Mouse (Mus musculus) small intestine, adult 2 months (tissue): ENCODE results near the gene Mamstr.

ENCODE experiments used
- CTCF ChIP-seq: fragments of 200-500 bp; IDR thresholded peaks from 2 replicates; pipeline ENCODE4 v1.5.1; 2012; ENCODE audit warnings: low read depth, mild to moderate bottlenecking, control low read depth, inconsistent platforms, low read length, moderate library complexity, mixed read lengths; ENCODE audit not compliant: insufficient replicate concordance, insufficient read length; ENCODE audit errors: extremely low read depth
- POLR2A ChIP-seq: fragments of 200-500 bp; IDR thresholded peaks from 2 replicates; pipeline ENCODE4 v1.6.1; 2012; ENCODE audit warnings: low read depth, mild to moderate bottlenecking, control low read depth, inconsistent platforms, low read length, moderate library complexity

DNA sequence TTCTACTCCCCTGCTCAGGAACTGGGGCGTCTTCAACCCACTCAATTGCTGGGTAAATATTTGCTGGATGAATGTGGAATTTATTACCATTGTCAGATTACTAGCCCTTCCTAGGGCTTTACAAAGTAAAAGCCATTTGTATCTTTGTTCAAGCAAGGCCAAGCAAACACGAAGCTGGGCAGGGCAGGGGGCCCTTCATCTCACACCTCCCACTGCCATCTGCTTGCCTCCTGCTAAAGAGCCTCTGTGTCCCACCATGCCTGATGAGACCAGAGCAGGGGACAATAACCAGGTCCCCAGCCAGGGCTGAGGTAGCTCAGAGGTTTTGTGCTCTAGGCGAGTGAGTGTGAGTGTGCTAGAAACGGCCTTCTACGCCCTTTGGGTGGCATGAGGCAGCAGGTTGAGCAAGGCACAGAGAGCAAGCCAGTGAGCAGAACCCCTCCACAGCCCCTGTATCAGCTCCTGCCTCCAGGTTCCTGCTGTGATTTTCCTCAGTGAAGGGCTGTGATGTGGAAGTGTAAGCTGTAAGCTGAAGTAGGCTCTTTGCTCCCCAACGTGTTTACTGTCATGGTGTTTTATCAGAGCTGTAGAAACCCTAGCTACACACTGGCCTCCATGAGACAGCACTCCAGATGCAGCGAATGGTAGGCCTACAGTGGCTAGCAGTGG, 38.0 kb downstream of the Mamstr start:
- no peak for TF ChIP-seq POLR2A
- TF ChIP-seq CTCF = no peak
